Mouse (Mus musculus): Measurements from ENCODE around the gene Pigz.
A peak's percentile ranks its signal among the peaks of the same experiment; 100 is the strongest.
"Not testable (repeated sequence)": the region's sequence is repeated elsewhere in the genome, so short reads cannot be mapped to it uniquely, and the experiment has no call there.

Pigz gene

DNA sequence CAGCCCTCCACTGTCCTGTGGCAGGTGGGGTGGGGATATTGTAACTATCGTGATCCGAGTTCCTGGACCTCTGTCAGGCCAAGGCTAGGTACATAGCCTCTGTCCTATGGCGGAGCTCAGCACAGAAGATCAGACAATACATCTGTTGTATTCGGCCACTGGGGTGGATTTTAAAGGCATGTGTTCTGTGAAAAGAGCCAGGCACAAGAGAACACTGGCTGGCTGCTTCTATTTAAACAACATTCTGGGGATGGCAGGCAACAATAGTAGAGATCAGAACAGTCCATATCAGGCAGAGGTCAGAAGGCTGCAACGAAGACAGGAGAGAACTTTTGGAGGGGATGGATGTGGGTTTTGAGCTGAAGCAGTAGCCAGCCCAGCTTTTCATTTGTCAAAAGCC is 1.4 kb upstream of the Pigz start:
- peak; percentile 45 for DNase-seq (ENCODE audit: low spot score)

DNA sequence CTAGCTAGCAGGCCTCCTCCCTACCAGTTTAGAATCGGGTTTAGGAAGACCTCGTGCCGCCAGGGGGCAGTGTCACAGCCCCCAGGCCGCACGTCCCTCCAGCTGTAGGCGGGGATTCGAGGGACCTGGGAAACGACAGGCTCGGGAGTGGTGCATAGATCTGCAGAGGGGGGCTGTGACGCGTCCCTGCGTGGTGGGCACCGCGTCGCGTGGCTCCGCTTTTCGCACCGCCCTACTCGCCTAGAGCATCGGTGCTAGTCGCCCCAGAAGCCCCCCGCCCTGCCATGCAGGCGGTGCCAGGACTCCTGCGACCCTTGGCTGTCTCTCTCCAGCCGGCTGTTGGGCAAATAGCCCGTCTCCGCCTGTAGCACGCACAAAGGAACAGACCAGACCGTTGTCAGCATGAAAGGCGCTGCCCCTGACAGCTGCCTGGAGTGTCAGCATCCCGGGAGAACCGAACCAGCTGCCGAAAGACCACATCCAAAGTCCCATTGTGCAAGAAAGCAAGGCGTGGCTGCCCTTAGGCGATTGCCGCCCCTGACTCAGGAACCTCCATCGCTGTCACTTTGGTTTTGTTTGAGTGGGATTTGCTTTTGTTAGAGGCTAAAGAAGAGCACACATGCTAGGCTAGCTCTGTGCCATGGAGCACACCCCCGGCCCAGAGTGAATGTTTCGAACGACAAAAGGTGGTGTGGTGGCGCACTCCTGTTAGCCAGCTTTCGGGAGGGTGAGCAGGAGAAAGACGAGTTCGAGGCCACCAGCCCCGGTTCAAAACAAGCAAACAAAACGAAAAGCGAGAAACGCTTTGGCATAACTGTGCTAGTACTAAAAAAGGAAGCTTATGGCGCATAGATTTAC is 582 bp upstream of the Pigz start:
- peak; percentile 97 for DNase-seq (ENCODE audit: low spot score)

DNA sequence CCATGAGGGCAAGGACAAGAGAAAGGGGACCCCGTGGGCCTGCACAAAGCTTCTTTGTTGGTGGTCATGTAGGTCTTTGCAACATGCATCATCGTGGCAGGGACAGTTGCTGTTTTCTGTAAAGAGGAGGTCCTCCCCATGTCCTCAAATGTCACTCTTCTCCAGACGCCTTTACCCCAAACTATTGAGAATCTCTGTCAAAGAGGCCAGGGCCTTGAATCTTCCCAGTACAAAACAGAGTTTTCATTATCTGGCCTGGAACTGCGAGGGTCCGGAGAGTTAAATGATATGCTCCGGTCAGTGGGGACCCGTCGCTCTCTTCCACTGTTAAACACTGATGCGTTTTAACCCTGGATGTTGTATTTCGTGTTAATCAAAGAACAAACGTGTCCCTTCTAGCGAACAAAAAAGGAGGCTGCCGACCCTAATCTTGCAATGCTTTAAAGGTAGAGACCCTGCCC is 929 bp downstream of the Pigz start:
- peak; percentile 31 for DNase-seq (ENCODE audit: low spot score)

DNA sequence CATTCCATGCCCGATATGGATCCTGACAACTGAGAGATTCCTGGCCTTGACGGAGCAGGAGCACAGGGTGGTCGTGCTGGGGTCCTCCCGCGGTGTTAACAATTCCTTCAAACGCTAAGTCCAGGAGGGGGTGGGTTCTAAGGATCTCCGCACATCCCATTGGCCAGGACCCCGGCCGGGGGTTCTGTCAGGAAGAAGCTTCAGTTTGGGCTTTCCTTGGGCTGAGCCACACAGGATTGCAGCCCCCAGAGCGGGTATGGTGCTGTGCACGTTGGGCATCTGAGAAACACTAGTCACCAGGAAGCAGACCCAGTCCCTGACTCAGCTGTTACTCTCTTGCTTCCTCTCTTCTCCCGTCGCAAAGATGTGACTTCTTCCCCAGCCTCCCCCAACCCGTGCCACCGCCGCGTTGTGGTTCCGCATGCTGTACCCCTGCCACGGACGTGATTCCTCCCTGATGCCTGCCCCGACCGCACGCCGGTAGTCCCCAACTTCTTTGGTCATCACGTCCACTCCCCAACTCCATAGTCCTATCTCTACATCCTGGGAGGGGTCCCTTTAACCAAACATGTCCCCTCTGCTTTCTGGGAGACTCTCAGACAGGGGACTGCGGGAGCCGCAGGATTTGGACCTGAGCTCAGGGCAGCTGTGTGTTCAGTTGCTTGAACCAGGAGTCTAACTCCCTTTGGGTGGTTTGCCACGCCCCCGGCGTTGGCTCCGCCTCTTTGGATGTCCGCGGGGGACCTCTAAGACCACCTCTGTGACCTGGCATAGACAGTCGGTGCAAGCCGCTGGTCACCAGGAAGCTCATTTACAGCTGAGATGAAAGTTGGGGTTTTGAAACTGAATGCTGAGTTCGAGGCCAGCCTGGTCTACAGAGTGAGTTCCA is 1.7 kb downstream of the Pigz start:
- peak; percentile 47 for DNase-seq (ENCODE audit: low spot score)

DNA sequence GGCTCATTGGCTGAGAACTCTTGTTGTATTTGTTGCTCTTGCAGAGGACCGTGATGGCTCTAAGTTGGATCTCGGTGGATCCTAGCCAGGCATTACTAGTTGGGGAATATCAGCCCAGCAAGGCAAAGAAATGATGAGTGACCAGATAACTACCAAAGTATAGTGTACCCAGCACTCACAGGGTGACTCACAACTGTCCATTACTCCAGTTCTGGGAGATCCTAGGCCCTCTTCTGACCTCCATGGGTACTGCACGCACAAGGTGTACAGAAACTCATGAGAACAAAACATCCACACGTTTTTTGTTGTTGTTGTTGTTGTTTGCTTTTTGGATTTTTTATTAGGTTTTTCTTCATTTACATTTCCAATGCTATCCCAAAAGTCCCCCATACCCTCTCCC is 2.9 kb downstream of the Pigz start:
- DNase-seq (ENCODE audit: low spot score), result no peak

DNA sequence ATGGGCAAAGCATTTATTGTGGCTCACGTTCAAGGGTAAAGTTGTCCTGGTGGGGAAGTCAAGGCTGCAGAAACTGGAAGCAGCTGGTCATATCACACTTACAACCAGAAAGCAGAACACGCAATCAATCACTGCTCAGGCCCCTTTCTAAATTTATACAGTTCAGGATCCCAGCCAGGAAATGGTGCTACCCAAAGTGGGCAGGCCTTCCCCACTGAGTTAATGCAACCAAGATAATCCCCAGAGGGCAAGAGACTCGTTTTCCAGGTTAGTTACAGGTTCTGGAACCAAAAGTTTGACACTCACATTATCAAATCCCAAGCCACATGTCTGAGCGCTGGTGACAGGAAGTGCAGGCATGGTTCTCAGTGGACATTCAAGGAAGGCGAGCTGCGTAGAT is 5.2 kb downstream of the Pigz start:
- DNase-seq (ENCODE audit: low spot score), result no peak

DNA sequence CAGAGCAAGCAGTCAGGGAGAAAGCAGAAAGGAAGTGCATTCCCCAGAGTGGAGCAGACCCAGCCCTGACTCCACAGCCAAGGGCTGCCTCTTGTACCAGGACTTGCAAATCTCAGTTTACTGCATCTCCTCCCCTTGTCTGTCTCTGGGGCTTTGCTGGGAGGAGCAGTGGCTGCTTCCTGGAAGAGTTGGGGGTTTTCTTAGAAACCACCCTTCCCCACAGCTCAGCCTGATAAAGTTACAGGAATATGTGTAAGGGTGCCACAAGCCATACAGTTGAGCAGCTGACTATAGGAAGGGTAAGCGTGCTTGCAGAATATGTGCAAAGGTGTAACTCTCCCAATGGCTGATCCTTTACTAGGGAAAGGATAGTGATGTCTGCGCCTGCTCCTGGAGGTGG is 6.9 kb downstream of the Pigz start:
- DNase-seq (ENCODE audit: low spot score), result no peak

DNA sequence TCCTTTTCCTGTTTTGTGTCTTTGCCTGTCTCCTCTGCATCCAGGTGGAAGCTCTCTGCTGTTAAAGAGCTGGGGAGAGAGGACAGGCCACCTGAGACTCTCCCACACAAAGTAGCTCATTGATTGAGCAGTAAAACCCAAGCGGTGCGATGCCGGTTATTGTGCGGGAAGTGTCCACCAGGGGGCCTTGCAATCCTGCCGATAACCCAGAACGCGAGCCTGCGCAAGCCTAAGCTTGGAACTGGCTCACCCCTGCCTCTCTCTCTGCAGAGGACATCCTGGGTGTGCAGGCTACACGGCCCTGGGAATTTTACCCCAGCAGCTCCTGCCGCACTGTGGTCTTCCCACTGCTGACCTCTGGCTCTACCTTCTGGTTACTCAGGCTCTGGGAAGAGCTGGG is 10.3 kb downstream of the Pigz start:
- peak; percentile 92 for DNase-seq (ENCODE audit: low spot score)

DNA sequence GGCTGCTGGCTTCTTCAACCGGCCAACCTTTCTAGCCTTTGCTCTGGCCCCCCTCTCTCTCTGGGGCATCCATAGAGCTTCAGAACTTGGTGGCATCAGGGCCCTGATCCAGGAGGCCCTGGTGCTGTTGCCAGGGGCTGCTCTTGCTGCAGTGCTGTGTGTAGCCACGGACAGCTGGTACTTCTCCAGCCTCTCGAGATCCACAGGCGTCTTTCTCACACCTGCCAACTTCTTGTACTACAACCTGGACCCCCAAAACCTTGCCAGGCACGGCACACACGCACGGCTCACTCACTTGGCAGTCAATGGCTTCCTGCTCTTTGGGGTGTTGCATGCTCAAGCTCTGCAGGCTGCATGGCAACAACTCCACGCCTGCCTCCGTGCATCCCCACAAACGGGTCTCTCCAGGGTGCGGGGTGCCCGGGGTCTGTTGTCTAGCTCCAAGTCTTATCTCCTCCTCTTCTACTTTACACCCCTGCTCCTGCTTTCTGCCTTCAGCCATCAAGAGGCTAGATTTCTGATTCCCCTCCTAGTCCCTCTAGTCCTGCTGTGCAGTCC is 11.1 kb downstream of the Pigz start:
- DNase-seq (ENCODE audit: low spot score), result no peak

DNA sequence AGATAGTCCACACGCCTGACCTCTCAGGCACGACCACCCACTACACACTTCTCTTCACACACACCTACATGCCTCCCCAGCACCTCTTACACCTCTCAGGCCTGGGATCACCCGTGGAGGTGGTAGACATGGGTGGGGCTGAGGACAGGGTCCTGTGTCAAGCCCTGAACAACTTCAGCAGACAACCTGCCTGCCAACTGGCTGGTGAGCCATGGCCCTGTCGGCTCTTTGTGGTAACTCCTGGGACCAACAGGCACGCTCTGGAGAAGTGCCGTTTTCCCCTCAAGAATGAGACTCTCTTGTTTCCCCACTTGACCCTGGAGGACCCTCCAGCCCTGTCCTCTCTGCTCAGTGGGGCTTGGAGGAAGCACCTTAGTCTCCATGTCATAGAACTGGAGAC is 11.7 kb downstream of the Pigz start:
- no peak for DNase-seq (ENCODE audit: low spot score)

DNA sequence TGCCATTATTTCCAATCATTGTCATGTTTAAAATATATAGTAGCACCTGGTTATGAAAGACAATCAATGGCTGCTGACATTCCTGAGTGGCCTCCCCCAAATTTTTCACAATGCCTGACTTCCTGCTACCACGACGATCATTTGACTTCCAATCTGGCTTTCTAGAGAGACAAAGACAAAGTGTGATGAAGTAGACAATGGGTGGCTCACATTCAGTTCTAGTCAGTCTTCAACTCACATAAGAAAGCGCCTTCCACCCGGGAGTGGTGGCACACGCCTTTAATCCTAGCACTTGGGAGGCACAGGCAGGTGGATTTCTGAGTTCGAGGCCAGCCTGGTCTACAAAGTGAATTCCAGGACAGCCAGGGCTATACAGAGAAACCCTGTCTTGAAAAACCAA is 12.3 kb downstream of the Pigz start:
- not testable (repeated sequence) for DNase-seq (ENCODE audit: low spot score)

DNA sequence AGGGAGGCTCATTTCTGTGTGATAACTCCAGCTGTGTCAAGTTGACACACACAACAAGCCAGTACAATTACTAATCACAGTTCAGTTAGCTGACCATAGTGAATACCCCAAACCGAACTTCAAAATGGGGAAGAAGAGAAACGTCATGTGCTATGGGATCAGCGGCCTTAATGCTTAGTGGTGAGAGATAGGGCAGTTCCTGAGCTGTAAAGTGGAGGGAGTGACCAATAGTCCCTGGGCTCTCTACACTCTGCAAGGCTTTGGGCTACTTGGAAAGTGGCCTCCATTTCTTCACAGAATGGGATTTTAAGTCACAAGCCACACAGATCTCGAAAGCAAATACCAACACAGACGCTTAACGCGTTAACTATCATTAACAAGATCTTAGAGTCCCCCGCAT is 13.7 kb downstream of the Pigz start:
- DNase-seq (ENCODE audit: low spot score), result no peak

DNA sequence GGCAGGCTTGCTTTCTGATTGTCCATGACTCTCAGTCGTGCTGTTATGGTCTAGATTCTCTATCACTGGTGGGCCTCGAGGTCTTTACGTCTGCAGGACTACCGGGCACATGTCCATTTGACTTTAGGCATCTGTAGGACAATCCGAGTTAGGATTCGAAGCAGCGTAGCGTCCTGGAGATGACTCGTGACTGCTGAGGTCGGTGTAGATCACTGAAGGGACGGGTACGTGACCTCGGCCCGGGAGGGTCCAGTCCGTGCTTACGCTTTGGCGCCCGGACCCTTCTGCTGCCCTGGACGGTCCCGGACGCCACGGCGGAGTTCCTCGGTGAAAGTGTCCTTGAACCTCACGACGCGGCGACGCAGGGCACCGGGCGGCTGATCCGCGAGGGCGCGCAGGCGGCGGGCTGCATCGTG is 14.3 kb downstream of the Pigz start:
- no peak for DNase-seq (ENCODE audit: low spot score)

DNA sequence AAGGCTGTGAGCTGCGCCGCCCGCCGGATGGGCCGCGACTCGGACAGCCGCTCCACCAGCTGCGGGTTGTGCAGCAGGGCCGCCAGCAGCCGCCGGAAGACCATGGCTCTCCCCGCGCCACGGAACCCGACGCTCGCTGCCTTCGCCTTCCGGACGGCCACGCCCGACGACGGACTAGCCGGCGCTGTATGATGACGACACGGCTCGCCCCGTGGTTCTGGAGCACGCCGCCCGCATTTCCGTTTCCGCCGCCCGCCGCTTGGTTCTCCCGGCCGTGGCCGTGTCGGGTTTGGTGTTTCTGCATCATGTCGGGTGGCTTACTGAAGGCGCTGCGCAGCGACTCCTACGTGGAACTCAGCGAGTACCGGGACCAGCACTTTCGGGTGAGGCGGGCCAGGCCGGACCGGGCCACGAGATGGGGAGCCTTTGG is 14.7 kb downstream of the Pigz start, which contains the start of the genes 0610012G03Rik and Ncbp2:
Gene 0610012G03Rik (minus strand): TSS at position 150 of the 430 bp plus-strand sequence.
Gene Ncbp2 (plus strand): TSS at position 169 of the 430 bp plus-strand sequence.
- DNase-seq (ENCODE audit: low spot score), result peak; percentile 98

DNA sequence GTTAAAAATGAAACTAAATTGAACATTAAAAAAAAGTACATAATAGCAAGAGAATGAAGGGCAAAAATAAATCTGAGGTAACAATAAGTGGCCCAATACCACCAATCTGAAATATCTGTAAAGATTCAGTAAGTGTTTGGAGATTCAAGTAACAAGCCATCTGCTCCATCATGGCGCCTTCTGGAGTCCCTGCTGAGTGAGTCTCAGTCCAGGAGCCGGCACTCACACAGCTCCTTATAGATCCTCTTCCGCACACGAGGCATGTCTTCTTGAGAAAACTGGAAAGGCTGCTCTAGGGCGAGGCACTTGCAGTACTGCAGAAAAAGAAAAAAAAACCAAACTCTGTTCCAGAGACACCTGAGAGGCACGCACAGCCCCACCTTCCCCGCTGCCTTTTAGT is 29.6 kb downstream of the Pigz start:
- no peak for DNase-seq (ENCODE audit: low spot score)

DNA sequence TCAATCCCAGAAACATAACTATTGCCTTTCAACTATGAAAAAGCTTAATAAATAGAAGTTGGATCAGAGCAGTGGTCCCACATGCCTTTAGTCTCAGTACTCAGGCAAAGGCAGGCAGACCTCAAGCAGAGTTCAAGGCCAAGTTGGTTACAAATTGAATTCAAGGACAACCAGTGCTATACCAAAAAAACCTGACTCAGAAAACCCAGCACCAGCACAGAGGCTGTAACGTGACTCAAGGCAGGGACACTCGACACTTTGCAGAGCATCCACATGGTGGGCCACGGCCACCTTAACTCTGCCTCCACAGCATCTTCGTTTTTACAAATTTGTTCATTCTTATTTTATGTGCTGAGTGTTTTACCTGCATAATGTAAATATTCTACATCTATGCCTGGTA is 41.6 kb downstream of the Pigz start:
- no peak for DNase-seq (ENCODE audit: low spot score)

DNA sequence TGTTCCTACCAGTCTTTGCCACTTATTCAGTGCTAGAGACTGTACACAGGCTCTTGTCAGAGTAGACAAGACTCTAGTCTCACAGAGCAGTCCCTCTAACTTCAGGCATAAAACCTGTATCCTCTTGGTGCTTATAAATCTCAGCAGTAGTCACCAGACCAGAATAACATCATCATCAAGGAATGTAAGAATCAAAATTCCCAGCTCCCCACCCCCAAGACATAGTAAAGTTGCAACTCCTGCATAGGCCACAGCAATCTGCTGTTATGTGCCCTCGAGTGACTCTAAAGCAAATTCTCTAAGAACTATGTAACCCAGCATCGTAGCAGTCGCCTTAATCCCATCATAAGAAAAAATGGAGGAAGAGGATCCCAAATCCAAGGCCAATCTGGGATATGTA is 45.9 kb downstream of the Pigz start:
- no peak for DNase-seq (ENCODE audit: low spot score)

DNA sequence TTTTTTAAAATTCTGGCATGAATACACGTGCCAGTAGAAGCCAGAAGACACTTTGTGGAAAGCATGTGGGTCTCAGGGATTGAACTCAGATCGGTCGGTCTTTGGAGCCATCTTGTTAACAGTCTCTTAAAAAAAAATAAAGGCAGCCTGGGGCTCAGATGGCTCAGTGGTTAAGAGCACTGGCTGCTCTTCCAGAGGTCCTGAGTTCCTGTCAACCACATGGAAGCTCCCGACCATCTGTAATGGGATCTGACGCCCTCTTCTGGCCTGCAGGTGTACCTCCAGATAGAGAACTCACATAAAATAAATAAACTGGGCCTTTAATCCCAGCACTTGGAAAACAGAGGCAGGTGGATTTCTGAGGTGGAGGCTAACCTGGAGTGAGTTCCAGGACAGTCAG is 47.3 kb downstream of the Pigz start:
- no peak for DNase-seq (ENCODE audit: low spot score)

DNA sequence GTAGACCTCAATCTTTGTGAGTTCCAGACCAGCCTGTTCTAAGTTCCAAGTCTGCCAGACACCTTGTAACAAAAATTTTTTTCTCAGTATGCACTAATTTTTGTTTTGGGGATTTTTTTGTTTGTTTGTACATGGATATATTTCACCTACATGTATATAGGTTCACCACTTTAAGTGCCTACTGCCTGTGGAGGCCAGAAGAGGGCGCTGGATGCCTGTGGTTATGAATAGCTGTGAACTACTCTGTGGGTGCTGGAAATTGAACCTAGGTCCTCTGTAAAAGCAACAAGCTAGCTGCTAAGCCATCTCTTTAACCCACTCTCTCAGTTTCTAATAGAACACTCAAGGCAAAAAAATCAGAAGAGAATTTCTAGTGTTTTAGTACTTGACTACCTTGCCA is 58.4 kb downstream of the Pigz start:
- DNase-seq (ENCODE audit: low spot score), result no peak

DNA sequence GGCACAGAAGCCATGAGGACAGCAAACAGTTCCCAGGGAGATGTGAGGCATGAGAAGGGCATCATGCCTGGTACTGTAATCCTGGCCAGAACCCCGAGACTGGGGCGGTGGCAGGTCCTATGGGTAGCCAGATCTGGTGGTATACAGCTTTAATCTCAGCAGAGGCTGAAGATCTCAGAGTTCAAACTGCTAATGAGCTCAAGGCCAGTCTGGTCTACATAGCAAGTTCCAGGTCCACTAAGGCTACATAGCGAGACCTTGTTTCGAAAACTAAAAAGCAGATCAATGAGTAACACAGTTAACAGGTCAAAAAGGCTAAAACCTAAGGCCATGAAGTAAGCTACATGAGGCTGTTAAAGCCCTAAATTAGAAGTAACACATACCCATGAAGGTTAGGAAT is 59.5 kb downstream of the Pigz start:
- DNase-seq (ENCODE audit: low spot score), result no peak

DNA sequence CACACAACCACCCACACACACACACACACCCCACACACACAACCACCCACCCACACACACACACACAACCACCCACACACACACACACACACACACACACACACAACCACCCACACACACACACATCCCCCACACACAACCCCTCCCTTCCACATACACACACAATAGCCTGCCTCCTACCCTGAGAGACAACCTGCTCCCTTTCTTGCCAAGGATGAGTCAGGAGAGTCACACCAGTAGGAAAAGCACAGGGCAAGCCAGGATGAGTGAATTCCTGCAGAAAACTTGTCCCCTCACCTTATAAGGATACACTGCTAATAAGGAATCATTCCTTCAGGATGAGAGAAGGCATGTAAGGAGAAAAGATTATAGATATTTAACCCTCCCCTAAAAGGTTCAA is 60.3 kb downstream of the Pigz start:
- DNase-seq (ENCODE audit: low spot score), result no peak

Data from retina, embryonic 14.5 days (tissue).